Mouse (Mus musculus) adrenal gland, postnatal 36 days (tissue): Measurements from ENCODE around the gene Elmod1. TPM values are rescaled to one million over a fixed set of nuclear protein-coding genes. Genes with fewer than 3 reads are reported as not detected.
"Not testable (repeated sequence)": the region's sequence is repeated elsewhere in the genome, so short reads cannot be mapped to it uniquely, and the experiment has no call there.

Source experiments
- DNase-seq, 2 experiments: peaks; one replicate each; pipeline ENCODE4 v3.0.0; 2021; ENCODE audit warnings: mixed read lengths in 1 of 2
- long read RNA-seq, 2 experiments: library from polyadenylated mRNA; stranded (forward); transcript quantifications; one replicate each; pipeline ENCODE4 v2.0.0; 2021; ENCODE audit warnings: borderline sequencing depth in 2 of 2
- total RNA-seq, 2 experiments: library from RNA; stranded (reverse); gene quantifications; 2 replicates each; pipeline ENCODE4 v1.2.3; 2021

Elmod1 gene
- total RNA-seq, result 1 to 10 TPM; 2.6 to 3.5 TPM
- long read RNA-seq, experiment 1, partial matches to known transcripts, result 0 of 1 reads
- long read RNA-seq, experiment 1, other reads (novel, unspliced or antisense), result 0 of 1 reads
- long read RNA-seq, experiment 2, partial matches to known transcripts, result 0 of 1 reads
- long read RNA-seq, experiment 2, other reads (novel, unspliced or antisense), result 0 of 1 reads

- DNase-seq, result peak; percentile 68 to 72
Observed at GRCm38 (mm10) chr9:53975122-53975518, at the start of gene Elmod1. TSS of gene Elmod1 (minus strand) at chr9:53975301.

DNA sequence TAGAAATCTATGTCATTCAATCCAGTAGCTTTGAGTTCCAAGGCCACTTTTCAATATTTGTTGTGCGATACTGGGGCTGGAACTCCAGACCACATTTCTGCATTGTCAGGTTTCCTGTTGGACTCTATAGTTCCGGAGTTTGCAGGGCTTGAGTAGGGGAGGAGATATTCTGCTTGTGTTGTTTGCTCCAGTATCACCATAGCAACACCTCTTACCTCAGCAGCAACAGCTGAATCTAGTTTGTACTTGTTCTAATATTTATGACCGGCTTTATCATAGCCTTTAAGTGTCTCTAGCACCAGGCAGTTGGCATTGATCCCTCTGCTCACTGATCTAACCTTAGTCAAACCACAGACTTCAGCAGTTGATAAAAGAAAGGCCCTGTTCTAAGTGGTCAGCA lies 47.7 kb upstream of the Elmod1 start:
- no peak for DNase-seq

DNA sequence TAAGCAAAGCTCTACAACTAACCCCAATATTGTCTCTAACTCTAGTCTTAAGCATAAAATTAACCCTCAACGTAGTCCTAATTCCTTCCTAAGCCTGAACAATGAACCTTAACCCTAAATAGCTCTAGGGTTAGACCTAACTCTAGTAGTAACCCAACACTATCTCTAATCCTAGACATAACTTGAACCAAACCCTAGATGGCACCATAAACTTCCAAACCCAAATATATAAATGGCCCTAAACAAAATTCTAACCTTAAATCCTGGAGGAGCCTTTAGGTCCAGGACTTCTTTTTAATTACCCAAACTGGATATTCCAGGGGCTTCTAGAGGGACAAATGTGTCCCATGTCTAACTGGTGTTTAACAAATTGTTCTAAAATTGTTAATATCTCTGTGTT lies 19.4 kb upstream of the Elmod1 start:
- no peak for DNase-seq

DNA sequence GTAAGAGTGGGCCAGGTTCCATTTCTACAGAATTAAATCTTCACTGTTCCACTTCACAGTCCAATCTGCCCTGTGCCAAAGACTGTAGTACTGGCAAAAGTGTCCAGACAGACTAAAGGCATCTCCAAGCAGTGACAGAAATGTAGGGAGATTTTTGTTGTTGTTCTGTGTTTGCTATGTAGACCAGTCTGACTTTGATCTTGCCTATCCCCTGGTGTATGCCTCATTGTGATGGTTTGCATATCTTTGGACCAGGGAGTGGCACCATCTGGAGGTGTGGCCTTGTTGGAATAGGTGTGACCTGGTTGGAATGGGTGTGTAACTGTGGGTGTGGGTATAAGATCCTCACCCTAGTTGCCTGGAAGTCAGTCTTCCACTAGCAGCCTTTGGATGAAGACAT lies 17.5 kb upstream of the Elmod1 start:
- DNase-seq, result not testable (repeated sequence)

DNA sequence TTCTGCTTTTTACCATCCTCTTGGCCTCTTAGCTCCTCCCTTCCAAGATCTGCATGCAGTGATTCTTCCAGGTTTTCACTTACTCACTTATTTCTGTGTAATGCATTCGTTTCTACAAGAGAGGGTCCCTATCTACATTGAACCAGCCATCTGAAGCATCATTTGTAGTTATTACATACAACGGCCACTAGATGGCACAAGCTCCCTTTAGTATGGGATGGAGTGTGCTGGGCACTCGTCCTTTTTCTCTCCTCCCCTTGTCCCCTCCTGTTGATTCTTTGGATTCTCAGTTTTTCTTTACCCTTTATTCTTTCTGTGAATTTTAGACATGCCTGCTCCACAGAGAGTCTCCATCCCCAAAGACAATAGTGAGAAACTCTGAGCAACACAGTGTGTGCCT lies 15.8 kb upstream of the Elmod1 start:
- DNase-seq, result peak in 1 of 2 experiments; percentile 18

DNA sequence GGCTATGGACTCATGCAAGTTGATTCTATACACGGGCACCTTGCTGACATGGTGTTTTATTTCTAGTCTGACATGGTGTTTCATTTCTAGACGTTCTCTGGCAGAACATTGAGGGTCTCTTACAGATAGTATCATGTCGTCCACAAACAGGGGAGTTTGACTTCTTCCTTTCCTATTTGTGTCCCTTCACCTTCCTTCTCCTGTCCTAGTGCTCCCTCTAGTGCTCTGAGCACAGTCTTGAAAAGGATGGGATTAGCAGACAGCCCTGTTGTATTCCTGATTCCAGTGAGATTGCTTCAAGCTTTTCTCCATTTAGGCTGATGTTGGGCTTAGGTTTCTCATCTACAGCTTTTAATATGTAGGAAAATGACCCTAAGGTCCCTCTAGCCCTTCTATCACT lies 11.9 kb upstream of the Elmod1 start:
- peak in 1 of 2 experiments; percentile 23 for DNase-seq

- DNase-seq, result peak; percentile 45 to 46
Observed at GRCm38 (mm10) chr9:53984868-53985267, 9.8 kb upstream of the Elmod1 start.

DNA sequence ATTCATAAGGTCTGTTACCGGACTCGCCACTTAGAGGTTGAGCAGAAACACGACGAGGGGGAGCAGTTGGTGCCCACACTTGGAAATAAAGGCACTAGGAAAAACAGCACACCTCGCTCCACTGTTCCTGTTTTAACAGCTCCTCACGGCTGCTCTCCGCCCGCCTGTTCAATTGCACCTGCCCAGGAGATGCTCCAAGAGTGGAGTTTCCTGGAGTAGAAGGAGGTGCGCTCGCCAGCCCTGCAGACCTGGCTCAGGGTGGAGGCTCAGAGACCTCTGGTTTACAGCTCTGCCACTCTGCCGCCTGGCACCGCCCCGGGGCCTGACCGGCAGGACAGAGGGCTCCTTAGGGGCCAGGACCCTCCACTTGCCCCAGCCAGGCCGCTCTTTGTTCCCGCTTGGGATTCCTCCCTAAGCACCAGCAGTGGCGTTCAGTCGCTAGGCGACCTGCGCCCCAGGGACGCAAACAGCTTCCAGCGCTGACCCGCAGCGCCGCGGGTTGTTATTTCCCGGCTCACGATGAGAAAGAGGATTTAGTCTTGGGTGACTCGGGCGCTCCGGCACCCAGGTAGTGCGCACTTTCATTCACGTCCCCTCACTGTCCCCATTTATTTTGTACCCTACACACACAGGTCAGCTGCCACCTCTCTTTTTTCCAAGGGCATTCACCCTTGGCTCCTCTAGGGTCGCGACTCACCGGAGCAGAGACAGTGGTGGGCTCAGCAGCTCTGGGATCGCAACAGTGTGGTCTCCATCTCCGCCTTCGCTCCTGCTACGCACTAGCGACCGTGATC lies 576 bp downstream of the Elmod1 start:
- peak; percentile 10 to 18 for DNase-seq

- no peak for DNase-seq
Observed at GRCm38 (mm10) chr9:53973929-53974327, 1.2 kb downstream of the Elmod1 start.

DNA sequence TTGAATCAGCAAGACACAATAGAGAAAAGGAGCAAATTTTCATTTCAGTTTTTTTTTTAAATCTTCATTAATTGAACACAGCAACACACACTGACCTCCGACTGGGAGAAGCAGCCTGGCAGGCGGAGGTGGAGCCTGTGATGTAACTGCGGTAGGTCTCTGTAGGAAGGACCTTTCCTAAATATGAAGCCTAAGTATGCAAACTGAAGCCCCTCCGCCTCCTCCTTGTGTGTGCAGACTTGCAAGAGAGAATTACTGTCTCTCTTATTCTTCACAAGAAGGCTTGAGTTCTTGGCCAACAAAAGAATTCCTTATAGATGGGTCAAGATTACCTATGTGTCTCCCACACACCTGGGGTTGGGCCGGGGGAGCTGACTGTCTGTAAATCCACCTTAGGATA lies 1.9 kb downstream of the Elmod1 start:
- no peak for DNase-seq

DNA sequence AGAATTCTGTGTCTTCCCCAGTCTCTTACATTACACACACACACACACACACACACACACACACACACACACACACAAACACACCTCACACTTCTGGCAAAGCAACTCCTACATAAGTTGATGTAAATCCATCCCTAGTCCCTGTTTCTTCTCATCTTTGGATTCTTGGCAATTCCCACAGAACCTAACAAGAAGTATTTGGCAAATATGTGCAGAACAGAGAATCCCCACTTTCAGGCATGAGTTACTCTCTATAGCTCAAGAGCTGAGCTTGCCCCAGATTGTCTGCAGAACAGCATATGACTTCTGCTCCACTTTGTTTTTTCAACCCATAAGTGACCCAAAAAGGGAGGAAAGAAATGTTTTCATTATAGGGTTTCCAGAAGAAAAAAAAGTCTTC lies 2.7 kb downstream of the Elmod1 start:
- DNase-seq, result no peak

DNA sequence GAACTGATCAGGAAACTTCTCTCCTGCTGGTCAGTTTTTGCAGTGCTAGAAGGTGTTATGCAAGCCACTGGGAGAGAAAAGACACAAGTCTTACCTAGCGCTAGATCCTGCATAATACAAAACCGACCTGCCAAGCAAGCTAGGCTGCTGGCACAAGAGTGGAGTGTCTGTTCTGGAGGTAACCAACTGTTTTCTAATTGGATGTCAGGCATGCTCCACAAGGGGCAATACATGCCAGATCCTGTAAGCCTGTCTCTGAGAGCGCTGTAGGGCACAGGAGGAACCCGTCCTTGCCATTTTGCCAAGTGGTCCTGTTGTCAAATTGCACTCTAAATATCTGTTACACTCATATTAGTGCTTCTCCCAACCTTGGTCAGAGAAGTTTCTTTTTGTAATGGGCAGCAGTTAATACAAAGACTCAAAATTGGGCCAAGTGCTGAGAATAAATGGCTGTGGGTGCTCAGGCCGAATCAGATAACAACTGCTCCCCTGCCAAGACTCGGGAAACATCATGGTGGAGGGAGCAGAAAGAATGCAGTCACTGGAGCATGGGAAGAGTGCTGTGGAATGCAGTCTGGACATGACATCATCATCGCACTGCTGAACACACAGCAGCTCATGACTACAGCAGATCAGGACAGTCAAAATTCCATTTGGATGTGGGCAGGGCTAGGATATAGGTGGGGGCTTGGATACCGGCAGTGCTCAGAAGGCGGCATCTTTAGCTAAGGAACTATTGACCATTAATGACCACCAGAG lies 7.3 kb downstream of the Elmod1 start:
- DNase-seq, result no peak

DNA sequence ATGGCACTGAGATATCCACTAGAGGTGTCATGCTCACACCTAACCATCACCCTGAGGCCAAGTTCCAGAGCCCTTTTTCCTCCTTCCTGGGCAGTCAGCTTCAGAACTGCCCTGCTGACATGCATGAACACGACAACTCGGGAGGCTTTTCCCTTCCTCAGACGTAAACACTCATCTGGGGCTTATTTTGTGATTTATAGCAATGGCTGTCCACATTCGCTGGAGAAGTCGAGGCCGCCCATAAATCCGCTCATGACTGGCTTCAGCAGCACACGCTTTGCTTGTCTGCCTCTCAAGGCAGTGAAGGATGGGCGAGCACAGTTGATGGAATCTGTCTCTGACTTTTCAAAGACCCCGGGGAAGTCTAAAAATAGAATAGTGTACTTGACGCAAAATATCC lies 18.1 kb downstream of the Elmod1 start:
- DNase-seq, result peak in 1 of 2 experiments; percentile 3

- DNase-seq, result no peak
Observed at GRCm38 (mm10) chr9:53954853-53955252, 20.2 kb downstream of the Elmod1 start.

- no peak for DNase-seq
Observed at GRCm38 (mm10) chr9:53947463-53947862, 27.6 kb downstream of the Elmod1 start.

- DNase-seq, result no peak
Observed at GRCm38 (mm10) chr9:53938555-53938954, 36.5 kb downstream of the Elmod1 start.

- peak; percentile 46 to 54 for DNase-seq
Observed at GRCm38 (mm10) chr9:53934179-53934578, 40.9 kb downstream of the Elmod1 start.

DNA sequence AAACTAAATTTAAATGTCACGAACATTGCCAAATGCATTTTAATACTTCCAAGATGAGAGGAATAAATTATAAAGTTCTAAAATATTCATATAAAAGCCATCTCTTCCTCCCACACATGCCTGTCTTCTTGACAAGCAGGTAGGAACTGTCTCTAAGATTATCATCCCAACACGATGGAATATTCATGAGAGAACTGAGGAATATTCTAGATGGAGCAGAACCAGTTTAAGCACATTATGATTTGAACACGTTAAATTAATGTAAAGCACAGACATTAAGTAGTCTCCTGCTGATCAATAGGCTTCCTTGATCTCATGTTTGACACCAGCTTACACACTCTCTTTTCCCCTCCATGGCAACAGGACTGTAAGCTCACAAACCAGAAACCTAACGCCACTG lies 41.7 kb downstream of the Elmod1 start:
- DNase-seq, result no peak

GRCm38 (mm10) chr9:53930906-53931305 lies 44.2 kb downstream of the Elmod1 start:
- no peak for DNase-seq

- no peak for DNase-seq
Observed at GRCm38 (mm10) chr9:53921061-53921460, 54.0 kb downstream of the Elmod1 start.

GRCm38 (mm10) chr9:53915929-53916721 lies 59.0 kb downstream of the Elmod1 start:
- DNase-seq, result no peak

- no peak for DNase-seq
Observed at GRCm38 (mm10) chr9:53910823-53911222, 64.3 kb downstream of the Elmod1 start.
